Mouse (Mus musculus) small intestine, adult 2 months (tissue): ENCODE results near the gene Gucy1b2.

Source experiments
- CTCF ChIP-seq: fragments of 200-500 bp; IDR thresholded peaks from 2 replicates; pipeline ENCODE4 v1.5.1; 2012; ENCODE audit warnings: low read depth, mild to moderate bottlenecking, control low read depth, inconsistent platforms, low read length, moderate library complexity, mixed read lengths; ENCODE audit not compliant: insufficient replicate concordance, insufficient read length; ENCODE audit errors: extremely low read depth
- POLR2A ChIP-seq: fragments of 200-500 bp; IDR thresholded peaks from 2 replicates; pipeline ENCODE4 v1.6.1; 2012; ENCODE audit warnings: low read depth, mild to moderate bottlenecking, control low read depth, inconsistent platforms, low read length, moderate library complexity

- TF ChIP-seq CTCF (no peak), POLR2A (no peak)
These were observed 39.9 kb downstream of the Gucy1b2 start for GRCm38 (mm10) chr14:62416007-62416741.
